Mouse (Mus musculus): ENCODE results near the gene St5.

- TF ChIP-seq POLR2A (IDR thresholded peaks at IDR 0.05; ENCODE audit: borderline replicate concordance, control insufficient read depth, low read depth, low read length) (no peak), CTCF (IDR thresholded peaks at IDR 0.05; ENCODE audit: control insufficient read depth, insufficient read depth, low read length) (no peak)
Observed at GRCm38 (mm10) chr7:109615601-109616000, 87.8 kb downstream of the St5 start.

Data from bone marrow, adult 2 months (tissue).